Mouse (Mus musculus): ENCODE results near the gene Tubgcp6. TPM values are rescaled to one million over a fixed set of nuclear protein-coding genes. Genes with fewer than 3 reads are reported as not detected.

Gene Tubgcp6
- total RNA-seq (2023): 36.6 TPM

GRCm38 (mm10) chr15:89122649-89123366, at the start of gene Tubgcp6:
Gene Tubgcp6 (minus strand): TSS chr15:89123112.

GRCm38 (mm10) chr15:89149271-89150040, 26.5 kb upstream of the Tubgcp6 start, which contains the start of gene Mapk11:
Gene Mapk11 (minus strand): TSS chr15:89149628.

GRCm38 (mm10) chr15:89140659-89141252, 17.8 kb upstream of the Tubgcp6 start, which contains the start of gene Mapk12:
Gene Mapk12 (minus strand): TSS chr15:89140703.

GRCm38 (mm10) chr15:89128382-89129350, 5.8 kb upstream of the Tubgcp6 start, which contains the start of gene Hdac10:
Gene Hdac10 (minus strand): TSS chr15:89128700.

GRCm38 (mm10) chr15:89088607-89089247, 34.2 kb downstream of the Tubgcp6 start, which contains the start of gene Selenoo:
Gene Selenoo (plus strand): TSS chr15:89089084.

GRCm38 (mm10) chr15:89074613-89075477, 48.1 kb downstream of the Tubgcp6 start, which contains the start of gene Trabd:
Gene Trabd (plus strand): TSS chr15:89075124.

GRCm38 (mm10) chr15:89059161-89059931, 63.6 kb downstream of the Tubgcp6 start, which contains the start of gene Panx2:
Gene Panx2 (plus strand): TSS chr15:89059734.

Other genes starting within 250 kb of the Tubgcp6 start
- not detected for gene Ttll8, start 168.7 kb downstream of the Tubgcp6 start, total RNA-seq (2023)
- gene Mlc1, start 144.1 kb downstream of the Tubgcp6 start, total RNA-seq (2023): not detected
- not detected for gene Mov10l1, start 140.2 kb downstream of the Tubgcp6 start, total RNA-seq (2023)
- not detected for gene Panx2, start 63.4 kb downstream of the Tubgcp6 start, total RNA-seq (2023)
- gene Trabd, start 48.0 kb downstream of the Tubgcp6 start, total RNA-seq (2023): 38.6 TPM
- 23.0 TPM for gene Selenoo, start 34.0 kb downstream of the Tubgcp6 start, total RNA-seq (2023)
- 25.4 TPM for gene Hdac10, start 5.6 kb upstream of the Tubgcp6 start, total RNA-seq (2023)
- 3.9 TPM for gene Mapk12, start 17.6 kb upstream of the Tubgcp6 start, total RNA-seq (2023)
- gene Mapk11, start 26.5 kb upstream of the Tubgcp6 start, total RNA-seq (2023): 26.2 TPM
- 2.8 TPM for gene Plxnb2, start 57.7 kb upstream of the Tubgcp6 start, total RNA-seq (2023)
- 21.9 TPM for gene Dennd6b, start 73.4 kb upstream of the Tubgcp6 start, total RNA-seq (2023)
- gene Ppp6r2, start 88.4 kb upstream of the Tubgcp6 start, total RNA-seq (2023): 52.2 TPM
- gene Sbf1, start 192.2 kb upstream of the Tubgcp6 start, total RNA-seq (2023): 395 TPM
- not detected for gene Adm2, start 199.6 kb upstream of the Tubgcp6 start, total RNA-seq (2023)
- not detected for gene Miox, start 211.3 kb upstream of the Tubgcp6 start, total RNA-seq (2023)
- gene Lmf2, start 232.5 kb upstream of the Tubgcp6 start, total RNA-seq (2023): 29.6 TPM
- 113 TPM for gene Ncaph2, start 232.6 kb upstream of the Tubgcp6 start, total RNA-seq (2023)

All from CD4-positive naive resting alpha-beta T cell, adult 76 days (primary cell).